Mouse (Mus musculus): ENCODE data around the gene Camk2n1. TPM values are rescaled to one million over a fixed set of nuclear protein-coding genes. Genes with fewer than 3 reads are reported as not detected.

Gene Camk2n1
- total and polyA plus RNA-seq, 3 experiments, result 7.1 to 12.7 (median 12.0) TPM

- Histone ChIP-seq H3K4me3 (no peak overlapping the region), H3K27me3 (ENCODE audit: control insufficient read depth, insufficient read depth, low read length) (no peaks in the 10 kb centered on the region), H3K27ac (no peak overlapping the region), H3K9ac (ENCODE audit: low read depth, low read length) (no peak overlapping the region), H3K4me1 (ENCODE audit: control insufficient read depth, insufficient read depth, low read length) (peaks cover 11% of the 10 kb centered on the region), H3K79me2 (replicated peaks; ENCODE audit: control insufficient read depth, insufficient read depth, low read length) (no peaks in the 10 kb centered on the region), H3K36me3 (ENCODE audit: control insufficient read depth, insufficient read depth, low read length) (no peaks in the 10 kb centered on the region)
- no peak for TF ChIP-seq EP300 (IDR thresholded peaks at IDR 0.05; ENCODE audit: insufficient read depth, low read depth, low read length)
- TF ChIP-seq CTCF (IDR thresholded peaks at IDR 0.05), result no peak
- no peak for TF ChIP-seq POLR2A (IDR thresholded peaks at IDR 0.05; ENCODE audit: insufficient read depth, low read depth, low read length)
- DNase-seq, result no peak
- WGBS, result 20% methylated on average over 9 of the region's 9 CpGs
- intact Hi-C loops (cut with DNase I), result no loop called here
These were observed 6.8 kb downstream of the Camk2n1 start for GRCm38 (mm10) chr4:138460910-138461309.

DNA sequence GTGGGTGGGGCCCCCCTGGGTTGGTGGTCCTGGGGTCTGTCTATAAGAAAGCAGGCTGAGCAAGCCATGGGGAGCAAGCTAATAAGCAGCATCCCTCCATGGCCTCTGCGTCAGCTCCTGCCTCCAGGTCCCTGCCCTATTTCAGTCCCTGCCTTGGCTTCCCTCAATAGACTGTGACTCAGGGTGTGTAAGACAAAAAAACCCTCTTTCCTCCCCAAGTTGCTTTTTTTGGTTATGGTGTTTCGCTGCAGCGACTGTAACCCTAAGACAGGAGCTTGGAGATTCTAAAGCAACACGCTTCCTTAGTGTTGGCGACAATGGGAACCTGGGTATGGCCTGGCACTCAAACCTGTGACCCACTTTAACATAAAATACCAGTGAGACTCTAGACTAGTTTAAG lies 7.4 kb downstream of the Camk2n1 start:
- H3K79me2 ChIP-seq (replicated peaks; ENCODE audit: control insufficient read depth, insufficient read depth, low read length), result no peaks in the 10 kb centered on the region
- no peaks in the 10 kb centered on the region for H3K36me3 ChIP-seq (ENCODE audit: control insufficient read depth, insufficient read depth, low read length)
- H3K4me1 ChIP-seq (ENCODE audit: control insufficient read depth, insufficient read depth, low read length), result peaks cover 11% of the 10 kb centered on the region
- no peak overlapping the region for H3K4me3 ChIP-seq
- H3K27ac ChIP-seq, result no peak overlapping the region
- H3K27me3 ChIP-seq (ENCODE audit: control insufficient read depth, insufficient read depth, low read length), result no peaks in the 10 kb centered on the region
- WGBS, result 97% methylated on average over 5 of the region's 5 CpGs
- TF ChIP-seq CTCF (IDR thresholded peaks at IDR 0.05) (no peak), EP300 (IDR thresholded peaks at IDR 0.05; ENCODE audit: insufficient read depth, low read depth, low read length) (no peak), POLR2A (IDR thresholded peaks at IDR 0.05; ENCODE audit: insufficient read depth, low read depth, low read length) (no peak)
- H3K9ac ChIP-seq (ENCODE audit: low read depth, low read length), result no peak overlapping the region
- no peak for DNase-seq
- intact Hi-C loops (cut with DNase I), result no loop called here

DNA sequence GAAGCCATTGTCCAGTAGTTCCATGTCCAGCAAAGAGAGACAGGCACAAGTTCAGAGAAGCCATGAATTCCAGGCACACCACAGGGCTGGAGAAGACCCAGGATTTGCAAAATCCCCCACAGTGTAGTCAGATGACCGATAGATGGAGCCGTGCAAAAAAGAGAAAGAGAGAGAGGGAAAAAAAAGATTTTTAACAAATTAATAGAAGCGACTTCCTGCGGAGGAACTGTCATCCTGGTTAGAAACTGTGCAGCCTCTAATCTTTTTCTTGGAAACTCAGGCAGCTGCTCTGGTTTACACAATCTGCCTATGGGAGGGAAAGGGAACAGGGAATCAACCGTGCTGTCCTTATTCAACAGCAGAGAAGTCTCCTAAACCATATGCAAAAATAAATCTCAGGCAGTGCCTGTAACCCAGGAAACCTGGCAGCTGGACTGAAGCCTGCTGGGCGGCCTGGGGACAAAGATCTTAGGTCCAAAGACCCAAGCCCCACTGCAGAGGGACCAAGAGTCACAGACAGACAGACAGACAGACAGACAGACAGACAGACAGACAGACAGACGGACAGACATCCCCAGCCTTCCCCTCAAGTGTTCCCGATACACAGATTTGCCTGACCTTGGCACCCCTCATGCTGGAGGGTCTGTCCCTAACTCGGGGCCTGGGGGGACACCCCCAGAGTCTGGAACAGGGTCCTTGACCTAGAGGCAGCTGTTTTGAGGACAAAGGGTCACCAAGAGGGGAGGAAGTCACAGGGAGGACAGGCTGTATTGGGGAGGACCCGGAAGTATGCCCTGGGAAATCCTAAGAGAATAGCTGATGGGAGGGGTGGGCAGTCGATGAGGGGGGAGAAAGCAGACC lies 9.1 kb downstream of the Camk2n1 start:
- Histone ChIP-seq H3K36me3 (ENCODE audit: control insufficient read depth, insufficient read depth, low read length) (no peaks in the 10 kb centered on the region), H3K4me3 (no peak overlapping the region), H3K79me2 (replicated peaks; ENCODE audit: control insufficient read depth, insufficient read depth, low read length) (no peaks in the 10 kb centered on the region), H3K27ac (peak overlapping the region; percentile 44; the same call in 1 of the 2 replicates), H3K27me3 (ENCODE audit: control insufficient read depth, insufficient read depth, low read length) (no peaks in the 10 kb centered on the region), H3K9ac (ENCODE audit: low read depth, low read length) (0 out of 2 replicates have a peak overlapping the region, but pooled peaks have one; percentile 32), H3K4me1 (ENCODE audit: control insufficient read depth, insufficient read depth, low read length) (peaks cover 13% of the 10 kb centered on the region)
- DNase-seq, result peak in 1 of 2 experiments; percentile 35
- intact Hi-C loops (cut with DNase I), result loop anchor here (1.0 kb wide), 1 partner anchor 9 kb away; the partner anchor contains the start of gene Camk2n1
- TF ChIP-seq POLR2A (IDR thresholded peaks at IDR 0.05; ENCODE audit: insufficient read depth, low read depth, low read length), result no peak
- TF ChIP-seq CTCF (IDR thresholded peaks at IDR 0.05), result peak; percentile 58
- WGBS, result 6% methylated on average over 11 of the region's 11 CpGs

GRCm38 (mm10) chr4:138463832-138464487 lies 9.8 kb downstream of the Camk2n1 start:
- Histone ChIP-seq H3K79me2 (replicated peaks; ENCODE audit: control insufficient read depth, insufficient read depth, low read length) (no peaks in the 10 kb centered on the region), H3K4me1 (ENCODE audit: control insufficient read depth, insufficient read depth, low read length) (peaks cover 13% of the 10 kb centered on the region), H3K27ac (peak overlapping the region; percentile 44), H3K27me3 (ENCODE audit: control insufficient read depth, insufficient read depth, low read length) (no peaks in the 10 kb centered on the region), H3K4me3 (no peak overlapping the region), H3K36me3 (ENCODE audit: control insufficient read depth, insufficient read depth, low read length) (no peaks in the 10 kb centered on the region), H3K9ac (ENCODE audit: low read depth, low read length) (no peak overlapping the region)
- intact Hi-C loops (cut with DNase I), result loop anchor here (1.0 kb wide), 1 partner anchor 10 kb away; the partner anchor contains the start of gene Camk2n1
- DNase-seq, result peak; percentile 87 to 88
- TF ChIP-seq EP300 (IDR thresholded peaks at IDR 0.05; ENCODE audit: insufficient read depth, low read depth, low read length) (0 out of 2 replicates have a peak, but pooled peaks have one; percentile 14), CTCF (IDR thresholded peaks at IDR 0.05) (peak; percentile 14; the same call in 1 of the 2 replicates), POLR2A (IDR thresholded peaks at IDR 0.05; ENCODE audit: insufficient read depth, low read depth, low read length) (no peak)
- 9% methylated on average over 11 of the region's 11 CpGs for WGBS

DNA sequence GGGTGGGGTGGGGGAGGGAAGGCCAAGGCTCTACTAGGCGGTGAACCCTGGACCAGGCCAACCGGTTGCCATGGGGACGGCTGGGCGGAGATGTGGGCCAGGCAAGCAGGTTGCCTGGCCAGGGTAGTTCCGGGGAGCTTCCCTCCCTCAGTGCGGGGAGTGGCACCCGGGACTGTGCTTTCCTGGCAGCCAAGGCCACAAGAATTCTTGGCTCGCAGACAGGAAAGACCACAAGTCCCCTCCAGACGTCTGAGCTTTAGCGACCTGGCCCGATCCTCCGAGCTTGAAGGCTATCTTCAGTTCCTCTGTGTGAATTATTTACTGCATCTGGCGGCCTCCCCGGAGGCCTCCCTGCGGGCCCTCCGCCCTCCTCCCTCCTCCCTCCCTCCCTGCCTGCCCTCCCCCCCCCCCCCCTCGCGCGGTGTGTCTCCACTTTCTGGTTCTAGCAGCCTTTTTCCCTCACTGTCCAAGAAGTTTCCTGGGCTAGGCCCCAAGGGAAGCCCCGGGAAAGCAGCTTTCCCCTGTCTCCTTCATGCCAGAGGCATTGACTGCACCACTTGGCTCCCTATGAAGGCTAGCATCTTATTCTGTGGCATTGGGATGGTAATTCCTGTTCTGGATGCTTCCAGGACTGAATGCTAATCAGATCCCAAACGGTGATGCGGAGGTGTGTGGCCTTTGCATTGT lies 10.7 kb downstream of the Camk2n1 start:
- H3K4me1 ChIP-seq (ENCODE audit: control insufficient read depth, insufficient read depth, low read length), result peaks cover 13% of the 10 kb centered on the region
- H3K4me3 ChIP-seq, result no peak overlapping the region
- 6% methylated on average over 19 of the region's 22 CpGs for WGBS
- H3K9ac ChIP-seq (ENCODE audit: low read depth, low read length), result no peak overlapping the region
- intact Hi-C loops (cut with DNase I), result loop anchor here (5.0 kb wide), 1 partner anchor 37 kb away; no protein-coding TSS in a partner anchor
- DNase-seq, result peak; percentile 75 to 79
- H3K27ac ChIP-seq, result peak overlapping the region; percentile 44
- TF ChIP-seq EP300 (IDR thresholded peaks at IDR 0.05; ENCODE audit: insufficient read depth, low read depth, low read length) (no peak), POLR2A (IDR thresholded peaks at IDR 0.05; ENCODE audit: insufficient read depth, low read depth, low read length) (no peak), CTCF (IDR thresholded peaks at IDR 0.05) (no peak)
- H3K36me3 ChIP-seq (ENCODE audit: control insufficient read depth, insufficient read depth, low read length), result no peaks in the 10 kb centered on the region
- H3K27me3 ChIP-seq (ENCODE audit: control insufficient read depth, insufficient read depth, low read length), result no peaks in the 10 kb centered on the region
- no peaks in the 10 kb centered on the region for H3K79me2 ChIP-seq (replicated peaks; ENCODE audit: control insufficient read depth, insufficient read depth, low read length)

All from heart, adult 2 months (tissue).